In the genomic region with DNA sequence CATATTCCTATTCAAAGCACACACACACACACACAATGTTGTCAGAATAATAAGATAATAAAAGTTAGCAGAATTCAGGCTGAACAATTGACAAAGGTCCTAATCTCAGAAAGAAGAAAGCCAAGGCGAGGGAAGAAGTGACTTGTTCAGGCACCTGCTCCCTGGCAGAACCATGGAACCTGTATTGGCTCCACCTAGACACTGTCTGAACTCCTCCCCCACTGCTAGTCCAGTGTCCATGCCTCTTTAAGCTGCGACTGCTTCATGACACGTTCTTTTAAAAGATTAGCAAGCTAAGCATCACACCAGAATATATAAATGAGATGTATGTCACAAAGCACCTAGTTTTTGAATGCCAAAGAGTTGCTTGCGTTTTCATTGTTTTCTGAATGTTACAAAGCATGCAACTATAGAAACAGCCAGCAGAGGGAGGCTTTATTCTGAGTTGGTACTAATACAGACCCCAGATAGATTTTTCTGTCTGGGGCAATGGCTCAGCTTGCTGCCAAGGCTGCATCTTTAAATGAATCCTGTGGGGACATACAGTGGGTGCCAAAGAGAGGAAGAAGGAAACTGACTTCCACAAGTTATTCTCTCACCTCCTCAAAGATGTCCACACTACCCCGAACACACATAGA, we compare ENCODE assay signal across 9 mouse cellular contexts. TPM values are rescaled to one million over a fixed set of nuclear protein-coding genes. Genes with fewer than 3 reads are reported as not detected.
A peak's percentile ranks its signal among the peaks of the same experiment; 100 is the strongest.
DNase-seq lines count a peak whose midpoint lies in the region; ATAC-seq and TF ChIP-seq lines count a peak whose summit lies in the region.
"Had no signal": no experiment of that assay in that cellular context is flagged by ENCODE, and none has a peak within 500 bp of the region (broad histone marks: within the 10 kb centered on the region; RNA-seq: fewer than 3 reads in every experiment).

No protein-coding gene starts in this region.

- H3K4me2 ChIP-seq in hindbrain, embryonic 11.5 days (replicated peaks; ENCODE audit: low read depth, low read length) = no peak overlapping the region
- peak overlapping the region; percentile 18 for H3K4me2 ChIP-seq in myocyte (ENCODE audit: low read depth)

- H3K9ac ChIP-seq in hindbrain, embryonic 11.5 days (ENCODE audit: low read depth, low read length) = no peak overlapping the region

- intact Hi-C loops in gastrocnemius, postnatal 36 days (cut with DNase I) = loop anchor here (5.0 kb wide), 1 partner anchor 157 kb away; no protein-coding TSS in a partner anchor

- no peaks in the 10 kb centered on the region for H3K36me3 ChIP-seq in hindbrain, embryonic 11.5 days (ENCODE audit: control insufficient read depth, insufficient read depth, low read length)
- H3K36me3 ChIP-seq in myocyte (ENCODE audit: control insufficient read depth, insufficient read depth) = no peaks in the 10 kb centered on the region

- ATAC-seq in hindbrain, embryonic 11.5 days (ENCODE audit: low FRiP score) = peak; percentile 72

- peak; percentile 34 for DNase-seq in gastrocnemius, adult 18-20 months (ENCODE audit: low spot score)
- DNase-seq in gastrocnemius, postnatal 36 days = no peak
- peak; percentile 30 for DNase-seq in 416B (ENCODE audit: low read depth)
- peak; percentile 74 to 79 for DNase-seq in cerebellum, postnatal 10 days
- DNase-seq in hindbrain, embryonic 11.5 days (ENCODE audit: low spot score) = peak; percentile 69
- DNase-seq in layer of hippocampus, postnatal 10 days (ENCODE audit: low spot score in 2 of 2) = peak; percentile 36 to 51
- DNase-seq in natural killer cell, adult 2 months (ENCODE audit: low spot score in 2 of 2) = no peak

- no peak for TF ChIP-seq POLR2A in myocyte (IDR thresholded peaks at IDR 0.05; ENCODE audit: insufficient read length, low read depth)

- H3K9me3 ChIP-seq in hindbrain, embryonic 11.5 days (ENCODE audit: control insufficient read depth, low read length) = no peaks in the 10 kb centered on the region

- H3K79me2 ChIP-seq in myocyte (ENCODE audit: control insufficient read depth, insufficient read depth) = no peaks in the 10 kb centered on the region

- H3ac ChIP-seq in myocyte (ENCODE audit: control insufficient read depth, insufficient read length) = no peak overlapping the region

- H3K27me3 ChIP-seq in hindbrain, embryonic 11.5 days (ENCODE audit: control insufficient read depth, insufficient read depth, low read length) = no peaks in the 10 kb centered on the region
- H3K27me3 ChIP-seq in myocyte (ENCODE audit: control insufficient read depth, insufficient read depth, insufficient read length) = no peaks in the 10 kb centered on the region

- H3K4me3 ChIP-seq in hindbrain, embryonic 11.5 days (ENCODE audit: low read depth, low read length) = no peak overlapping the region
- H3K4me3 ChIP-seq in myocyte = no peak overlapping the region

- H3K4me1 ChIP-seq in hindbrain, embryonic 11.5 days (replicated peaks; ENCODE audit: control insufficient read depth, insufficient read depth, low read length) = no peaks in the 10 kb centered on the region

- no peak overlapping the region for H3K27ac ChIP-seq in hindbrain, embryonic 11.5 days (ENCODE audit: low read depth, low read length)
- H3K27ac ChIP-seq: macrophage had no signal

- 33% methylated on average over 5 of the region's 5 CpGs for WGBS in hindbrain, embryonic 11.5 days

TF ChIP-seq in myocyte, 11 proteins besides CTCF, POLR2A, EP300 and RAD21:
- TF ChIP-seq SRF (IDR thresholded peaks at IDR 0.05; ENCODE audit: control insufficient read depth, insufficient read length, low read depth) = no peak
- no peak for TF ChIP-seq MYOD1 (IDR thresholded peaks at IDR 0.05; ENCODE audit: control insufficient read depth in 1 of 3, insufficient read length in 2 of 3, low read depth in 2 of 3)
- no peak for TF ChIP-seq TCF3 (IDR thresholded peaks at IDR 0.05; ENCODE audit: insufficient read length, low read depth)
- TF ChIP-seq CEBPB (IDR thresholded peaks at IDR 0.05; ENCODE audit: insufficient read depth, poor library complexity, severe bottlenecking) = no peak
- TF ChIP-seq TCF12 (IDR thresholded peaks at IDR 0.05; ENCODE audit: insufficient read depth, poor library complexity, severe bottlenecking) = no peak
- no peak for TF ChIP-seq MAX (IDR thresholded peaks at IDR 0.05; ENCODE audit: low read depth)
- TF ChIP-seq POLR2AphosphoS2 (IDR thresholded peaks at IDR 0.05; ENCODE audit: insufficient read length, low read depth) = no peak

RNA-seq across cellular contexts. Expression of a gene that starts 59.4 kb away (rescaled TPM):
- total RNA-seq in gastrocnemius, adult 18-20 months (2021) = 10 to 100 TPM; 24.5 to 46.5 TPM
- total RNA-seq in gastrocnemius, postnatal 36 days (2021) = 10 to 100 TPM; 14.5 to 23.0 TPM
- polyA plus RNA-seq in hindbrain, embryonic 11.5 days (2014; fragmentation: Nextera tagmentation; extraction: Ambion mirVana) = 8.7 and 9.0 TPM in 2 replicates
- total RNA-seq in layer of hippocampus, postnatal 10 days (2021) = 10 to 100 TPM; 46.7 to 52.5 TPM
- 0.66 TPM for polyA plus RNA-seq in myocyte (2012; fragmentation: generic; extraction: Trizol)
- polyA plus RNA-seq: macrophage had no signal

Comparison
In these comparisons a context has a peak if more than half of its experiments do, and no peak if none do; other contexts are left out.
1. DNase-seq: peak in gastrocnemius, adult 18-20 months (single experiment), 416B (single experiment), cerebellum, postnatal 10 days (2 of 2), hindbrain, embryonic 11.5 days (single experiment) and layer of hippocampus, postnatal 10 days (2 of 2); none in gastrocnemius, postnatal 36 days (0 of 2) and natural killer cell, adult 2 months (0 of 2).